Mouse (Mus musculus) activated CD4-positive, CD25-positive, alpha-beta regulatory T cell, adult 4 months (primary cell): ENCODE data around the gene Nxnl1. TPM values are rescaled to one million over a fixed set of nuclear protein-coding genes. Genes with fewer than 3 reads are reported as not detected.
"Not testable (repeated sequence)": the region's sequence is repeated elsewhere in the genome, so short reads cannot be mapped to it uniquely, and the experiment has no call there.

Experiments used
- ATAC-seq: one replicate; pipeline ENCODE4 v1.8.0; 2017
- polyA plus RNA-seq, 2 experiments: library from polyadenylated mRNA; unstranded; fragments of 100-300 nt; shearing (Covaris generic); gene quantifications; one replicate each; pipeline ENCODE4 v1.2.1; 2017

Nxnl1 gene
- polyA plus RNA-seq, 2 experiments from 2014 or later = 0.15 TPM; not detected in 1

DNA sequence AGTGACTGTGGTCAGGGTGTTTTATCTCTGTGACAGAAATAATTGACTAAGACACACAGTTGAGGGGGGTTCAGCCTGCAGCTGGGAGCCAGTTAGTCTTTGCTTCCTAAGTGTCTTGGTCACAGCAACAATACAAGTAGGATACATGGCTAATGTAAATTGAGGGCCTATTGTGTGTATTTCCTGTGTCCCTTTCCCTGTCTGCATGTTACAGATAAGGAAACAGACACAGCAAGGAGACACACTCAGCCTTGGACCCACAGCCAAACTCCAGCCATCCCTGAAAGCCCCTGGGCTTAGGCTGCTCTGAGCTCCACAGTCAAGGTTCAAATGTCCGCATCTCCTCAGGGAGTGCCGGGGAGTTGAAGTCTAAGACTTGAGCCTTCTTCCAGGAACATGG, 11.8 kb downstream of the Nxnl1 start:
- ATAC-seq = no peak

DNA sequence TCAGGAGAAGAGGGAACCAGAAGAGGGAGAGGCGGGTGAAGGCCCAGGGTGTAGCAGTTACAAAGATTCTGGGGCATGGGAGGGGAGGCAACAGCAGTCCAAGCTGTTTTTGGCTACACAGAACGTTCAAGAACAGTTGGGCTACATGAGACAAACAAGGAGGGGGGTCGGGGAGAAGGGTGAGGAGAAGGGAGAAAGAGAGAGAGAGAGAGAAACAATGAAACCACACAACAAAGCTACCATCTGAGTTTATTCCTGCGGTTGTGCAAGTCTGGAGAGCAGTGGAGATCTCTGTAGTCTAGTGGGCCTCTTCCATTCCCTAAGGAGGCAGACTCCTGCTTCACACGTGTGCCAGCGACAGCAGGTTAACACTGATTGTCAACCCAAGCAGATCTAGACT, 12.4 kb downstream of the Nxnl1 start:
- no peak for ATAC-seq

DNA sequence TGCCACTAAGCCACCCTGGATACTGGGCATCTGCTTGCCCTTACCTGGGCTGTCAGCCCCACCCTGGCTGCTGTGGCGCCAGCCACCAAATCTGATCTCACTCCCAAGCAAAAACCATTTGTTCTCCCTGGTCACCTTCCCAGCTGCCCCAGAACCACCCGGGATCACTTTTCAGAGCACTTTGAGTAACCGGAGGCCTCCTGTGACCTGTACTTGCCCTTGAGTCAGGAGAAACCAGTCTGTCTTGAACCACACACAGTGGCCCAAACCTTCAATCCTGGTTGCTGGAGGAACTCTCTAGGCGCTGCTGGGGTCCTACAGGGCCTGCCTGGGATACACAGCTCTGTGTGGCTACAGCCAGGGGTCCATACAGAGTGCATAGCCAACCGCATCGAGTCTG, 13.6 kb downstream of the Nxnl1 start:
- no peak for ATAC-seq

DNA sequence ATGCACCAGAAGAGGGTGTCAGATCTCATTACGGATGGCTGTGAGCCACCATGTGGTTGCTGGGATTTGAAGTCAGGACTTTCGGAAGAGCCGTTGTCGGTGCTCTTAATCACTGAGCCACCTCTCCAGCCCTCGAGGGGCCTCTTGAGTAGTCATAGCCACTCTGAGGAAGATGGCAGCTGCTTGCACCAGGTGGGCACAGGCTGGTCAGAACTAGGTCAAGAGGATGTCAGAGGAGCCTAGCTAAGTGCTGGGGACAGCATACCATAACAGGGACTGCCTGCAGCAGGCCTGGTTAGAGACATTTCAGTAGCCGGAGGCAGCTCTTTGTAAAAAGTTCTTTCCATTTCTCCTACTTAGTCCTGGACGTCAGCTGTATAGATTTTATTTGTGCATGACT, 15.6 kb downstream of the Nxnl1 start:
- ATAC-seq = no peak

DNA sequence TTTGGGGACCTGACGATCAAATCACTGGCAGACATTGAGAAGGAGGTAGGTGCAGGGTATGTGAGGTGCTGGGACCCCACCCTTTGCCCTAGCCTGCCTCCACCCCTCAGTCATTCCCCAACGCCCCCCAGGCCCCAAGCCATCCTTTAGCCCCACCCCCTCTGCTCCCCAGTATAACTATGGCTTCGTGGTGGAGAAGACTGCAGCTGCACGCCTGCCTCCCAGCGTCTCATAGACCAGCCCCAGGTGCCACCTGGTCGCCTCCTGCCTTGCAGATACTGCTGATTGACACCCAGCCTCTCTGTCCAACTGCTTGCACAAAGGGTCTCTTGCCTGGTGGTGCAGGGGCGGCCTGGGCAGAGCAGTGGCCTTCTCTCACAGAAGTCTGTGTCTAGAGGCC, 18.8 kb downstream of the Nxnl1 start:
- ATAC-seq = no peak

DNA sequence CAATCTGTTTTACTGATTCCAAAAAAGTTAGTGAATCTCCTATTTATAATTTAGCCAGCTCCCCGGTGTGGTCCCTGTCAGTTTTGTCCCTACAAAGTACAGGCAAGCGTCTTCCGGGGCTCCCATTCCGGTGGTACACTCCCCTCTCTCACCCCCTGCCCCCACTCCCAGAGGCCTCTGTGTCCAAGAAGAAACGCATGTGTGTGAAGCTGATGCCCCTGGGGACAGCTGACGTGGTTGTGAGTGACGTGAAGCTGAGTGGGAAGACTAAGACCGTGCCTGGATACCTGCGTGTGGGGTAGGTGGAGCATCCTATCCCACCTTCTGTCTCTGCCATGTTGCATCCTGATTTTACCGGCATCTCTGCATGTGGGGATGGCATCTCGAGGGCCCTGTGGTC, 21.3 kb downstream of the Nxnl1 start:
- ATAC-seq = no peak

DNA sequence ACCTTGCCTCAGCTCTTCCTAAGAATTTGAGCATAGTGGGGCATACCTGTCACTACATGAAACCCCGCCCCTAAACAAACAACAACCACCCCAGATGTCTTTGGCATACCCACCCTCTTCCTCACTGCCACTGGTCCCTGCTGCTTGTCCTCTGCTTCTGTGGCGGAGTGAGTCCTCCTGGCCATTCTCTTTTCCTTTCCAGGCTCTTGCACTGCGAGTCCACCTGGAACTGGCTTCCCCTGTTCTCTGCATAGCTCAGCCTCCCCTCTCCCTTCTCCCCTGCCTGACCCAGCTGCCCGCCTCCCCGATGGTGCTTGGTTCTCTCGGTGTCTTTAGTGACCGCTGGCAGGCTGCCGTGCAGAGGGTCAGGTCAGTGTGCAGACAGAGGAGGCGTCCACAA, 22.6 kb downstream of the Nxnl1 start:
- ATAC-seq = no peak

DNA sequence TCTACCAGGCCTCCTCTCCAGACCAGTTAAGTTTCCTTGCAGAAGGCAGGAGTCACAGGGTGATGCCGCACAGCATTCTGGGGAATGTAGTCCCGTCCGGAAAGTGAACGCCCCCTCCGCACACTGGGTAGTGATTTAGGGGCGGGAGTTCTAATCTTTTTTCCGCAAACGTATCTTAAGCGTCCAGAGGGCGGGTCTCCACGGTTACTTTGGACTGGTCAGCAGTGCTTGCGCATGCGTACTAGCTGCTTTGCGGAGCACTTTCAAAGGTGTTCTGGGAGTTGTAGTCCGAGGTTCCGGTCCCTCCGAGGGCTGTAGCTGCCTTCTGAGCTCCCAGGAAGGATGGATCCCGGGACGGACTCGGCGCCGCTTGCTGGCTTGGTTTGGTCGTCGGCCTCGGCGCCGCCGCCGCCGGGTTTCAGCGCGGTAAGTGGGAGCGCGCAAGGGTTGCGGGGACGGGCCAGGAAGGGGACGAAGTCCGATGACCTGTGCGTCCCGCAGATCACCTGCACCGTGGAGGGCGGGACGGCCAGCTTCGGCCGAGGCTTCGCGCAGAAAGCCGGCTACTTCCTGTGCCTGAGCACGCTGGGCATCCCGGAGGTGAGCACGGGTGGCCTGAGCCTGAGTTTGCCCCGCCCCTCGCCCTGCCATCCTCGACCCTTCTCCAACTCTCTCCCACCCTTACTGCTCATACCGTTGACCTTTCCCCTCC, 23.6 kb downstream of the Nxnl1 start, which contains the start of gene Mvb12a:
TSS of gene Mvb12a (plus strand) at position 291 of the 712 bp plus-strand sequence.
- peak; percentile 98 for ATAC-seq

DNA sequence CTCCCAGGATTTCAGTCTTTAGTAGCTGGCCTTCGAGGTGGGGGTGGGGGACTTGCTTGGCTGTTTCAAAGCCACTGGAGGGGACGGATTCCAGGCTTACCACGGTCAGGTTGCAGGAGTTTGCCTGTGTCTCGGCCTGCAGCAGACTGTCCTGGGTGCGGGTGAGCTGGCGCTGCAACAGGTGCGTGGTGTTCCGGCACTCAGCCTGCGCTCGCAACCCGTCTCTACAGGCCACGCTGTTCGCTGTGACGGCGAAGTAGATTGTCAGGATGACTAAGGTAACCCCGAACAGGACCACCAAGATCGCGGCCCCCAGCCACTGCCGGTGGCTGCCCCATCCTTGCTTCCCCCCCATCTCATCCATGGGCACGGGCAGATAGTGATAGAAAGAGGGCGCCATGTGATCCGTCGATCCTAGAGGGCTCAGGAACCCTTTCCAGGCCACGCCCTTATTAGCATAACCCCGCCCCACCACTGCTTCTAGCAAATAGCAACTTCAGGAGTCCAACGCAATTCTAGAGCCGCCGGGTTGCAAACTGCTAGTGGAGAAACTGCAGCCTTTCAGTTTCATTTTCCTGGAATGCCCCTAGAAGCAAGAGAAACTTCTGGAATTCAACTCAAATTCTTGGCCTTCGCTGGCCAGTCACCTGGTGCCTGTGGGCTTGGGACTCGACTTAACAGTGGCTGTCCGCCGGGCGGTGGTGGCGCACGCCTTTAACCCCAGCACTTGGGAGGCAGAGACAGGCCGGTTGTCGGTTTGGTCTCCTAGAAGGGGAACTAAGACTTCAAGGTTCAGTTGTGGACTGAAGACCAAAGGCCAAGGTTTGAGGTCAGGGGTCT, 29.2 kb downstream of the Nxnl1 start, which contains the start of gene Bst2:
TSS of gene Bst2 (minus strand) at position 429 of the 840 bp plus-strand sequence.
- peak; percentile 99 for ATAC-seq

DNA sequence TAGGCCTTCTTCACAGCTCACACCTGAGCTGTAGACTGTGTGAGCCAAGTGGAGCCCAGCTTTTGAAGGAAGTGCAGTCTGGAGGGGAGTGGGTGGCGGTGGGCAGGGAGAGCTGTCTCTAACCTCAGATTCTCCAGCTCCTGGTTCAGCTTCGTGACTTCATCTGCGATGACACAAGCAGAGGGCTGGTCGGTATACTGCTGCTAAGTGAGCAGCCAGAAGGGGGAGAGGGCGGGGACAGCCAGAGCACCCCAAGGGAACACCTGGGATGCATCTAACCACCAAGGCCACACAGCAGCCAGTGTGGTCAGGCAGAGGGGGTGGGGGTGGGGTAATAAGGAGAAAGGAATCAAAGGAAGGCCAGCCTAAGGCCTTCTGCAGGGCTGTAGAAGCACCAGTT, 30.7 kb downstream of the Nxnl1 start:
- ATAC-seq = no peak

DNA sequence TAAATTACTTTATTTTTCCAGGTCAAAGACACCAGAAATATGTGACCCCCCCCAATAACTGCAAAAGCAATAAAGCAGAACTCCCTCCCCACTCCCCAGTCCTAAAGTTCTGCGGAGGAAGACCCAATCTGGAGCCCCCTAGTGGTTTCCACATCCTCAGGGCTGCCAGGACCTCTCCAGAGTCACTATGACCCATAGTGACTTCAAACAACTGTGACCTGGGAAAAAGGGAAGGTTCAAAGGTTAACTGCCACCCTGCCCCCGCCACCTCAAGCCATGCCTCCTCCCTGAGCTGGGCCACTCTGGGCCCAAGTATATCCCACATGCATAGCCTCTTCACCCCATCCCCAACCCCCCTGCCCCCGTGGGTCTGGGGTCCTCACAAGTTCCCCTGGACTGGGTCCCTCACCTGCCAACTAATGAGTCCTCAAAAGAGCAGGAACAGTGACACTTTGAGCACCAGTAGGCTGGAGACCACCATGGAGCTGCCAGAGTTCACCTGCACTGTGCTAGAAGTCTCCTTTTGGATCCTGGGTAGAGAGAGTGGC, 32.1 kb downstream of the Nxnl1 start:
- no peak for ATAC-seq

DNA sequence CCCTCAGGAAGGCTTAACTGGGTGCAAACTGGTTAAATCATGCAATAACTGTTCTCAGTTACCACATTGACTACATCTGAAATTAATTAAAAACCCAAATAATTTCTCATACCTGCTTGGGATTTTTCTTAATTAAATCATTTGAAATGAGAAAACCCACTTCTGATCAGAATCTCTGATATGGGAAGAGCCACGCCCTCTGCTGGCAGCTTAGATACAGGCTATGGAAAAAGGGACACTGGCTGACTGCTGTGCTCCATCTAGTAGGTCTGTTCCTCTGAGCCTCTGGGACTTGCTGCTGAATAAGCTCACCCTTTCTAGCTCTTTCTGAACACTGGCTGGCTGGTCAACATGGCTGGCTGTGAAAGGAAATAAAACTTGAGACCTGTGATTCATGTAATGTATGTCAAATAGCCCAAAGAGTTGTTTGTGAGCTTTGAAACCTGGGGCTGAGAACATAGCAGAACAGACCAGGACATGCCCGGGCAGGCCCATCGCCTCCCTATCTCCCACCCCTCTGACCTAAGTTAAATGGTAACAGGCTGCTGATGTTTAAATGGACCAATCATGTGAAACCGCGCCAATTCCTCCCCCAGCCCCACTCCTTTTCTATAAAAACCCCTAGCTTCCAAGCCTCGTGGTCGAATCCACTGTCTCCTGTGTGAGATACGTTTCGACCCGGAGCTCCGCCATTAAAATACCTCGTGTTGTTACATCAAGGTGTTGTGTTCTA, 35.5 kb downstream of the Nxnl1 start:
- not testable (repeated sequence) for ATAC-seq

DNA sequence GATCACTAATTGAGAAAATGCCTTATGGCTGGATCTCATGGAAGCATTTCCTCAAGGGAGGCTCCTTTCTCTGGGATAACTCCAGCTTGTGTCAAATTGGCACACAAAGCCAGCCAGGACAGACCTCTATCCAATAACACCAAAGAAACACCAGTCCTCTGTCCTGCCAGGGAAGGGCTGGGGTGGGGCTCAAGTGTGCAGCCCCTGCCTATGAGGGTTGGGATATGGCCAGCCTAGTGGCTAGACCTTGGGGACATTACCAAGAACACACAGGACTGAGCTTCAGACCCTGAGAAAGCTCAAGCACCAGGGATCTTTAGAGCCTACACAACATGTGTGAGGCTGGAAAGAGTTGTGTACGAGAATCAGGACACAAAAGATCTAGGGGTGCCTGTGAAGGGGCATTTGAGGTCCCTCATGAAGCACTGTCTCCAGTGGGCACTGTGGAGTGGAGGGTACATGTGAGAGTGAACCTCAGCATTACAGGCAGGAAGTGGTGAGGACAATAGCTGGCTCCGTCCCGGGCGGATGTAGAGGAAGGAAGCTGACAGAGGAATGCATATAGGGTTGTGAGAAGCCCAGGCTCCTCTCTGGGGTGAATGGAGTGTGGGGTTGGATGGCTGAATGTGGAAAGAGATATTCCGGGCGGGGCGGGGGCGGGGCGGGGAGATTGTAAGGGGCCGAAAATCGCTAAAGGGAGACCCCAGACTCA, 37.9 kb downstream of the Nxnl1 start:
- ATAC-seq = peak; percentile 99

DNA sequence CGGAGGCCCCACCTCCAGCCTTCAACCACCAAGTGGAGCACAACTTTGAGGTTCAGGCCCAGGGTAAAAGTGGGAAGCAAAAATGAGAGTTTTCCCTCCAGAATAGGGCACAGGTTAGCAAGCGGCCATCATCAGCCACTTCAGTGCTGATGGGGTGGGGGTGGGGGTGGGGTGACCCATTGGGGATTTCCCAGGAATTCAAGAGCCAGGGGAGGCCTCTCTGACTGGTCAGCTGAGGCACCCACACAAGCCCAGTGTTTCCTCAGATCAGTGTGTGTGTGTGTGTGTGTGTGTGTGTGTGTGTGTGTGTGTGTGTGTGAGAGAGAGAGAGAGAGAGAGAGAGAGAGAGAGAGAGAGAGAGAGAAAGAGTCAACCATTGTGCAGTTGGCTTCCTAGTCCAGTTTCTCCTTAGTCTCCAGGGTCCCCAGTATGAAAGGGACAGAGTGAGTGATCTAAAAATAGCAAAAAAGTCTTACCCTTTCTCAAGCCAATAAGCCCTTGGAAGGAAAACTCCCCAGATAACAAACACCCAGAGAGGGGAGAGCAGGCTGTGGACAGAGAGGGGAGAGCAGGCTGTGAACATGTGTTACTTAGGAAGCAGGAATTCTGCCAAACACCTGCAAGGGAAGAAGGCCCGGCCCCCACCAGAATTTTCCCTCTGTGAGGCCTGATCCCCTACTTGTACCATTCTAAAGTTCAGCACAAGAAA, 39.1 kb downstream of the Nxnl1 start:
- ATAC-seq = no peak

DNA sequence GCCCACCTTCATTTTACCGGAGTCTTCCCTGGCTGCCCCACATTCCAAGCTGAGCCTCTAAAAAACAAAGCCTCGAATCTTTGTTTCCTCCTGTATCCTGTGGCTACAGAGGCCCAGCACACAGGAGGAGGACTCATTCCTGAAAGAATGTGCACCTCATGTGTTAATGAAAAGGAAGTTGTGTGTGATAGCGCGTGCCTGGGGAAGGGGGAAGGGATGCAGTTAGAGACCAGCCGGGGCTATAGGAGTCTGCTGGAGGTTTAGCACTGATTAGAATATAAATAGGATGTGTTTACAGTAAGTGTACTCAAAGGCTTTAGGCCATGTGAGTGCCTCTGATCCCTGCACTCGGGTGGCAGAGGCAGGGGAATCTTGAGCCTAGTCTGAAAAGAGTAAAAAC, 40.1 kb downstream of the Nxnl1 start:
- ATAC-seq = no peak

DNA sequence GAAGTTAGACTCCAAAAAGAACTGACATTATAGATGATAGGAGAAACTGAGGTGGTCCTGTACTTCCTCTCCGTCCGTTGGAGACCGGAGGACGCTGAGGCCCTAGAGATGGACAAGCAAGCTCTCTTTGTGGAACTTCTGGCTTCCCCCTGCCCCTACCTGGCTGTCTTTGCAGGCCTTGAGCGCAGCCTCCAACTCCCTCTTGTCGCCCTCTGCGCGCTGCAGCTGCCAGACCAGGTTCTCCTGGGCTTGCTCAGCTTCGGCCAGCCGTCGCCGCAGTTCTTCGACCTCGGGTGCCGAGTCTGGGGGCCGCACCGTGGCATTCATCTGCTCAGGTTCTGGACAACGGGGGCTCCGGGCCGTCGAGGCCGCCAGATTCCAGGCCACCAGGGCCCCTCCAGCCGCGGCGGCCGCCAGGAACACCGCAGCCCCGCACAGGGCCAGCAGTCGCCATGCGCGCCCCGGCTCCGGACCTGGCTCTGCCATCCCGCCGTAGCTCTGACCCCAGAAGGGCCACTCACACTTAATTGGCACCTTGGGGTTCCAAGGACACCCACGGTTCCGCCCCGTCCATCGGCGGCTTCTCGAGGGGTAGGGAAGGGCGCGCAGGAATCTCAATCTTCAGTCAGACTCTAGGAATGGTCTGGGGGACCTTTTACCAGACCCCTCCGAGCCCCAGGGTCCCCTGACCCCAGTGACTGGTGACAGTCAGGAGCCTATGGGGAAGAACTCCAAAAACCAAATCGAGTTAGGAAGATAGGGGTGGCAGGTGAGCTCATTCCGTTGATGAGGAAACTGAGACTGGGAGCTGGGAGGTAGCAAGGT, 41.0 kb downstream of the Nxnl1 start, which contains the start of gene Ccdc194:
TSS of gene Ccdc194 (minus strand) at position 486 of the 825 bp plus-strand sequence.
- ATAC-seq = no peak

DNA sequence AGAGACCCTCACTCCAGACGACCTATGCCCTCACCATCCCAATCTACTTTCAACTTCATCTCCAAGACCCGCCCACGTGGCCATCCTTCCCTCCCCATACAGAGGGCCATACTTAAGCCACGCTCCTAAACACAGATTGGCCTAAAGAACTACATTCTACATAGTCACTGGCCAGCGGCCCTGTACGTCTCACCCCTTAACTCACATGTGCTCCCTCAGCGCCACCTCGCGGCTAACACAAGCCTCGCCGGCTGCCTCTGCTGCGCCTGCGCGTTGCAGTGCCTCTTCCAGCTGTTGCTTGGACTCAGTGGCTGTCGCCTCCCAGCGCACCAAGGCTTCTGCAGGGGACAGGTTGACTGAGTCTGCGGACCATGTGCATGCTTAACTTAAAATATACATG, 44.8 kb downstream of the Nxnl1 start:
- ATAC-seq = peak; percentile 78

DNA sequence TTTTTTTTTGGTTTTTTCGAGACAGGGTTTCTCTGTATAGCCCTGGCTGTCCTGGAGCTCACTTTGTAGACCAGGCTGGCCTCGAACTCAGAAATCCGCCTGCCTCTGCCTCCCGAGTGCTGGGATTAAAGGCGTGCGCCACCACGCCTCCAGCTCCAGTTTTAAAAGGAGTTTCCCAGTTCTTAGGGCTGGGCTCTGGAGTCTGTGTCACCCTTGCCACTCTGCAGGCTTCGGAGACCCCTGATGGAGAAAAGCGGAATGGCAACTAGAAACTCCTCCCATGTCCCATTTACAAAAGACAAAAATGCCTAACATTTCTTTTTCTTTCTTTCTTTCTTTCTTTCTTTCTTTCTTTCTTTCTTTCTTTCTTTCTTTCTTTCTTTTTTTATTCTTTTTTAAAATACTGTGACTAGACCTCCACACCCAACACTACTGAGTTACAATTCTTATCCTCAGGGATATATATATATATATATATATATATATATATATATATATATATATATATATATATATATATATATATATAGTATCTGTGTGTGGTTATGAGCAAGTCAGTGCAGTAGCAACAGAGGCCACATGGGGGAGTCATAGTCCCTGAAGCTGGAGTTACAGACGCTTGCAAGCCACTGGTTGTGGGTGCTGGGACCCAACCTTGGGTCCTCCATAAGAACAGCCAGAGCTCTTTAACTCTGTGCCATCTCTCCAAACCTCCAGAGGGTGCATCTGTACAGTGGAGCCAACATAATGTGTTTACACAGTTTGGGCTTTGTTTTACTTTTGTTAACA, 47.2 kb downstream of the Nxnl1 start:
- not testable (repeated sequence) for ATAC-seq

DNA sequence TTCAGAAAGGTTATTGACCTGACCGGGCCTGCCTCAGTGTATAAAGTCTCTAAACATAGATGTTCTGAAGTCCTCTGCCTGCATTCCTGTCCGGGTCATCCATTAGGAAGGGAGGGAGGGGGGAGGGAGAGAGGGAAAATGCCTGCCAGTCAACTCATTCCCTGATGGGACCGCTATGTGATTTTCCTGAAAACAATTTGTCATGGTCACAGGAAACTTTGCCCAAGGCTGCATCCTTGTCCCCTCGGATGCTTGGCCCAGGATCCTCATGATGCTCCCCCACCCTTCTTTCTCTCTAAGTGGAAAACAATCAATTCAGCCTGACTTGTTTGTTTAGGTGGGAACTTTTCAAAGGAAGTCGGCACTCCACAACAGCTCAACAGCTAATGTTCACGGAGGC, 49.6 kb downstream of the Nxnl1 start:
- ATAC-seq = no peak

DNA sequence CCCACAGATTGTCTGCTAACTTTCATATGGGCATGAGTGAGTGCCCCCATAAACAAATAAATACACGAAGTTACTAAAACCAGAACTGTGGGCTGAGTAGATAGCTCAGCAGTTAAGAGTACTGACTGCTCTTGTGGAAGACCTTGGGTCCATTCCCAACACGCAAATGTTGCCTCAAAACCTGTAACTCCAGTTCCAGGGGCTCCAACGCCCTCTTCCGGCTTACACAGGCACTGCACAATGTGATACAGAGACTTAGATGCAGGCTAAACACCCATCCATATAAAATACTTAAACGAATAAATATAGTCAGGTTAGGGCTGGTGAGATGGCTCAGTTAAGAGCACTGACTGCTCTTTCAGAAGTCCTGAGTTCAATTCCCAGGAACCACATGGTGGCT, 51.4 kb downstream of the Nxnl1 start:
- no peak for ATAC-seq
